Mouse (Mus musculus): ENCODE measurements at regions not wholly inside any gene's neighbourhood (a gene's known extent, or its start where the extent isn't known, plus 50 kb on each side); places are given as distances from the start of the nearest gene placed in this dataset.

GRCm38 (mm10) chr6:93223610-93224550 lies 280.6 kb upstream of the Adamts9 start:
- H3K27me3 ChIP-seq (replicated peaks), result no peaks in the 10 kb centered on the region
- H3K27ac ChIP-seq (ENCODE audit: insufficient read depth, low read depth), result no peak overlapping the region
- no peaks in the 10 kb centered on the region for H3K36me3 ChIP-seq (replicated peaks in 1 of 2; ENCODE audit: control insufficient read depth in 1 of 2, insufficient read depth in 1 of 2, low read length in 1 of 2)
- no peaks in the 10 kb centered on the region for H3K79me2 ChIP-seq (replicated peaks; ENCODE audit: control insufficient read depth, extremely low read depth, insufficient read depth, poor library complexity, severe bottlenecking)
- in situ Hi-C loops (cut with MboI; ENCODE audit: low pct_ligation_motif_present, low pct_unique_long_range_greater_than_20kb, low sequenced_read_pairs) (no loop called here), dilution Hi-C loops (cut with MboI; ENCODE audit: extremely low pct_ligation_motif_present, extremely low pct_unique_long_range_greater_than_20kb, low sequenced_read_pairs) (no loop called here)
- no peak overlapping the region for H3K4me2 ChIP-seq (ENCODE audit: insufficient read depth, low read depth, poor library complexity, severe bottlenecking)
- no peaks in the 10 kb centered on the region for H3K4me1 ChIP-seq (ENCODE audit: control insufficient read depth in 1 of 2, insufficient read depth in 2 of 2)
- H3K9me3 ChIP-seq (replicated peaks; ENCODE audit: low read length), result peaks cover 71% of the 10 kb centered on the region
- DNase-seq (ENCODE audit: extremely low read depth), result no peak
- TF ChIP-seq USF1 (IDR thresholded peaks at IDR 0.05; ENCODE audit: low read depth, low read length) (no peak), POLR2AphosphoS2 (IDR thresholded peaks at IDR 0.05; ENCODE audit: low read depth, low read length) (no peak), EP300 (IDR thresholded peaks at IDR 0.05; ENCODE audit: low read length) (no peak)
- H3K9ac ChIP-seq (ENCODE audit: insufficient read depth, low read depth), result no peak overlapping the region
- H3K4me3 ChIP-seq (replicated peaks in 1 of 3; ENCODE audit: low read depth in 2 of 3, low read length in 2 of 3, poor library complexity in 1 of 3), result no peak overlapping the region

GRCm38 (mm10) chr6:93218015-93218593 lies 274.8 kb upstream of the Adamts9 start:
- dilution Hi-C loops (cut with MboI; ENCODE audit: extremely low pct_ligation_motif_present, extremely low pct_unique_long_range_greater_than_20kb, low sequenced_read_pairs) (no loop called here), in situ Hi-C loops (cut with MboI; ENCODE audit: low pct_ligation_motif_present, low pct_unique_long_range_greater_than_20kb, low sequenced_read_pairs) (no loop called here)
- Histone ChIP-seq H3K9me3 (replicated peaks; ENCODE audit: low read length) (peaks cover 60% of the 10 kb centered on the region), H3K27me3 (replicated peaks) (no peaks in the 10 kb centered on the region), H3K4me1 (ENCODE audit: control insufficient read depth in 1 of 2, insufficient read depth in 2 of 2) (no peaks in the 10 kb centered on the region), H3K4me2 (ENCODE audit: insufficient read depth, low read depth, poor library complexity, severe bottlenecking) (no peak overlapping the region), H3K79me2 (replicated peaks; ENCODE audit: control insufficient read depth, extremely low read depth, insufficient read depth, poor library complexity, severe bottlenecking) (no peaks in the 10 kb centered on the region), H3K9ac (ENCODE audit: insufficient read depth, low read depth) (no peak overlapping the region), H3K4me3 (replicated peaks in 1 of 3; ENCODE audit: low read depth in 2 of 3, low read length in 2 of 3, poor library complexity in 1 of 3) (no peak overlapping the region), H3K36me3 (replicated peaks in 1 of 2; ENCODE audit: control insufficient read depth in 1 of 2, insufficient read depth in 1 of 2, low read length in 1 of 2) (no peaks in the 10 kb centered on the region), H3K27ac (ENCODE audit: insufficient read depth, low read depth) (no peak overlapping the region)
- no peak for DNase-seq (ENCODE audit: extremely low read depth)
- no peak for TF ChIP-seq USF1 (IDR thresholded peaks at IDR 0.05; ENCODE audit: low read depth, low read length)
- no peak for TF ChIP-seq SIN3A (IDR thresholded peaks at IDR 0.05; ENCODE audit: low read length)
- no peak for TF ChIP-seq POLR2AphosphoS2 (IDR thresholded peaks at IDR 0.05; ENCODE audit: low read depth, low read length)
- no peak for TF ChIP-seq ZNF384 (IDR thresholded peaks at IDR 0.05; ENCODE audit: low read depth, low read length)
- TF ChIP-seq RCOR1 (conservative IDR thresholded peaks at IDR 0.05; ENCODE audit: low read depth, low read length), result no peak

- Histone ChIP-seq H3K36me3 (replicated peaks in 1 of 2; ENCODE audit: control insufficient read depth in 1 of 2, insufficient read depth in 1 of 2, low read length in 1 of 2) (no peaks in the 10 kb centered on the region), H3K9me3 (replicated peaks; ENCODE audit: low read length) (peaks cover 66% of the 10 kb centered on the region), H3K4me3 (replicated peaks in 1 of 3; ENCODE audit: low read depth in 2 of 3, low read length in 2 of 3, poor library complexity in 1 of 3) (no peak overlapping the region), H3K27me3 (replicated peaks) (no peaks in the 10 kb centered on the region), H3K4me2 (ENCODE audit: insufficient read depth, low read depth, poor library complexity, severe bottlenecking) (no peak overlapping the region), H3K27ac (ENCODE audit: insufficient read depth, low read depth) (no peak overlapping the region), H3K9ac (ENCODE audit: insufficient read depth, low read depth) (no peak overlapping the region), H3K79me2 (replicated peaks; ENCODE audit: control insufficient read depth, extremely low read depth, insufficient read depth, poor library complexity, severe bottlenecking) (no peaks in the 10 kb centered on the region), H3K4me1 (ENCODE audit: control insufficient read depth in 1 of 2, insufficient read depth in 2 of 2) (no peaks in the 10 kb centered on the region)
- DNase-seq (ENCODE audit: extremely low read depth), result no peak
- dilution Hi-C loops (cut with MboI; ENCODE audit: extremely low pct_ligation_motif_present, extremely low pct_unique_long_range_greater_than_20kb, low sequenced_read_pairs) (no loop called here), in situ Hi-C loops (cut with MboI; ENCODE audit: low pct_ligation_motif_present, low pct_unique_long_range_greater_than_20kb, low sequenced_read_pairs) (no loop called here)
- TF ChIP-seq RAD21 (IDR thresholded peaks at IDR 0.05; ENCODE audit: low read depth, low read length) (no peak), EP300 (IDR thresholded peaks at IDR 0.05; ENCODE audit: low read length) (no peak), ELF1 (IDR thresholded peaks at IDR 0.05; ENCODE audit: low read depth, low read length) (no peak), NELFE (IDR thresholded peaks at IDR 0.05; ENCODE audit: low read depth, low read length) (no peak)
Measured at GRCm38 (mm10) chr6:93200886-93201285, 257.6 kb upstream of the Adamts9 start.
